Mouse (Mus musculus): ENCODE results near the gene Lima1. TPM values are rescaled to one million over a fixed set of nuclear protein-coding genes. Genes with fewer than 3 reads are reported as not detected.
"Not testable (repeated sequence)": the region's sequence is repeated elsewhere in the genome, so short reads cannot be mapped to it uniquely, and the experiment has no call there.

Lima1 gene
- polyA plus RNA-seq, 1 experiment from 2014 or later, result 14.5 TPM

GRCm38 (mm10) chr15:99833648-99834454 is 41.4 kb downstream of the Lima1 start:
- ATAC-seq (ENCODE audit: low FRiP score), result no peak
- Histone ChIP-seq H3K4me3 (replicated peaks; ENCODE audit: low read length) (no peak overlapping the region), H3K4me2 (replicated peaks) (no peak overlapping the region), H3K36me3 (replicated peaks; ENCODE audit: control insufficient read depth, insufficient read depth) (no peaks in the 10 kb centered on the region), H3K9ac (no peak overlapping the region), H3K27me3 (ENCODE audit: control insufficient read depth, insufficient read depth, low read length) (no peaks in the 10 kb centered on the region), H3K27ac (no peak overlapping the region), H3K4me1 (replicated peaks; ENCODE audit: control insufficient read depth, insufficient read depth, low read length) (no peaks in the 10 kb centered on the region), H3K9me3 (ENCODE audit: control insufficient read depth, low read length) (no peaks in the 10 kb centered on the region)
- WGBS, result 84% methylated on average over 5 of the region's 5 CpGs
- no peak for DNase-seq (ENCODE audit: low spot score)

GRCm38 (mm10) chr15:99831535-99831934 is 43.7 kb downstream of the Lima1 start:
- no peak overlapping the region for H3K4me3 ChIP-seq (replicated peaks; ENCODE audit: low read length)
- DNase-seq (ENCODE audit: low spot score), result no peak
- H3K4me1 ChIP-seq (replicated peaks; ENCODE audit: control insufficient read depth, insufficient read depth, low read length), result no peaks in the 10 kb centered on the region
- H3K27me3 ChIP-seq (ENCODE audit: control insufficient read depth, insufficient read depth, low read length), result no peaks in the 10 kb centered on the region
- no peaks in the 10 kb centered on the region for H3K9me3 ChIP-seq (ENCODE audit: control insufficient read depth, low read length)
- WGBS, result 77% methylated on average over 5 of the region's 5 CpGs
- H3K36me3 ChIP-seq (replicated peaks; ENCODE audit: control insufficient read depth, insufficient read depth), result no peaks in the 10 kb centered on the region
- no peak overlapping the region for H3K27ac ChIP-seq
- no peak overlapping the region for H3K9ac ChIP-seq
- ATAC-seq (ENCODE audit: low FRiP score), result no peak
- no peak overlapping the region for H3K4me2 ChIP-seq (replicated peaks)

GRCm38 (mm10) chr15:99828061-99828460 is 47.2 kb downstream of the Lima1 start:
- H3K4me3 ChIP-seq (replicated peaks; ENCODE audit: low read length), result no peak overlapping the region
- no peak overlapping the region for H3K27ac ChIP-seq
- no peaks in the 10 kb centered on the region for H3K27me3 ChIP-seq (ENCODE audit: control insufficient read depth, insufficient read depth, low read length)
- no peak overlapping the region for H3K9ac ChIP-seq
- no peaks in the 10 kb centered on the region for H3K9me3 ChIP-seq (ENCODE audit: control insufficient read depth, low read length)
- no peaks in the 10 kb centered on the region for H3K36me3 ChIP-seq (replicated peaks; ENCODE audit: control insufficient read depth, insufficient read depth)
- ATAC-seq (ENCODE audit: low FRiP score), result no peak
- H3K4me2 ChIP-seq (replicated peaks), result no peak overlapping the region
- 82% methylated on average over 2 of the region's 2 CpGs for WGBS
- H3K4me1 ChIP-seq (replicated peaks; ENCODE audit: control insufficient read depth, insufficient read depth, low read length), result no peaks in the 10 kb centered on the region
- no peak for DNase-seq (ENCODE audit: low spot score)

GRCm38 (mm10) chr15:99826210-99826888 is 48.9 kb downstream of the Lima1 start:
- H3K27ac ChIP-seq, result no peak overlapping the region
- DNase-seq (ENCODE audit: low spot score), result no peak

GRCm38 (mm10) chr15:99825211-99825610 is 50.0 kb downstream of the Lima1 start:
- Histone ChIP-seq H3K27ac (no peak overlapping the region), H3K4me2 (replicated peaks) (no peak overlapping the region), H3K9me3 (ENCODE audit: control insufficient read depth, low read length) (no peaks in the 10 kb centered on the region), H3K9ac (no peak overlapping the region), H3K27me3 (ENCODE audit: control insufficient read depth, insufficient read depth, low read length) (no peaks in the 10 kb centered on the region), H3K4me3 (replicated peaks; ENCODE audit: low read length) (no peak overlapping the region), H3K4me1 (replicated peaks; ENCODE audit: control insufficient read depth, insufficient read depth, low read length) (no peaks in the 10 kb centered on the region), H3K36me3 (replicated peaks; ENCODE audit: control insufficient read depth, insufficient read depth) (no peaks in the 10 kb centered on the region)
- ATAC-seq (ENCODE audit: low FRiP score) (no peak), DNase-seq (ENCODE audit: low spot score) (no peak)
- 87% methylated on average over 3 of the region's 3 CpGs for WGBS

More at GRCm38 (mm10) chr15:99826210-99826888, 48.9 kb downstream of the Lima1 start:
- H3K4me2 ChIP-seq (replicated peaks), result no peak overlapping the region
- 48% methylated on average over 8 of the region's 8 CpGs for WGBS
- no peak overlapping the region for H3K9ac ChIP-seq
- no peaks in the 10 kb centered on the region for H3K36me3 ChIP-seq (replicated peaks; ENCODE audit: control insufficient read depth, insufficient read depth)
- no peak overlapping the region for H3K4me3 ChIP-seq (replicated peaks; ENCODE audit: low read length)
- no peaks in the 10 kb centered on the region for H3K9me3 ChIP-seq (ENCODE audit: control insufficient read depth, low read length)
- no peaks in the 10 kb centered on the region for H3K4me1 ChIP-seq (replicated peaks; ENCODE audit: control insufficient read depth, insufficient read depth, low read length)
- ATAC-seq (ENCODE audit: low FRiP score), result no peak
- H3K27me3 ChIP-seq (ENCODE audit: control insufficient read depth, insufficient read depth, low read length), result no peaks in the 10 kb centered on the region

GRCm38 (mm10) chr15:99823322-99823898 is 51.8 kb downstream of the Lima1 start:
- Histone ChIP-seq H3K36me3 (replicated peaks; ENCODE audit: control insufficient read depth, insufficient read depth) (no peaks in the 10 kb centered on the region), H3K4me2 (replicated peaks) (no peak overlapping the region), H3K27me3 (ENCODE audit: control insufficient read depth, insufficient read depth, low read length) (no peaks in the 10 kb centered on the region), H3K9ac (no peak overlapping the region), H3K27ac (no peak overlapping the region), H3K4me1 (replicated peaks; ENCODE audit: control insufficient read depth, insufficient read depth, low read length) (peaks cover 10% of the 10 kb centered on the region), H3K4me3 (replicated peaks; ENCODE audit: low read length) (no peak overlapping the region), H3K9me3 (ENCODE audit: control insufficient read depth, low read length) (no peaks in the 10 kb centered on the region)
- ATAC-seq (ENCODE audit: low FRiP score) (no peak), DNase-seq (ENCODE audit: low spot score) (no peak)
- 73% methylated on average over 8 of the region's 8 CpGs for WGBS

GRCm38 (mm10) chr15:99822501-99822900 is 52.8 kb downstream of the Lima1 start:
- H3K27ac ChIP-seq; H3K9me3 ChIP-seq (ENCODE audit: control insufficient read depth, low read length); H3K27me3 ChIP-seq (ENCODE audit: control insufficient read depth, insufficient read depth, low read length); H3K9ac ChIP-seq; DNase-seq (ENCODE audit: low spot score); H3K36me3 ChIP-seq (replicated peaks; ENCODE audit: control insufficient read depth, insufficient read depth); H3K4me3 ChIP-seq (replicated peaks; ENCODE audit: low read length); H3K4me2 ChIP-seq (replicated peaks); ATAC-seq (ENCODE audit: low FRiP score): not testable (repeated sequence)
- 81% methylated on average over 13 of the region's 13 CpGs for WGBS
- peaks cover 17% of the 10 kb centered on the region for H3K4me1 ChIP-seq (replicated peaks; ENCODE audit: control insufficient read depth, insufficient read depth, low read length)

- Histone ChIP-seq H3K27ac (peak overlapping the region; percentile 78), H3K27me3 (ENCODE audit: control insufficient read depth, insufficient read depth, low read length) (no peaks in the 10 kb centered on the region), H3K4me1 (replicated peaks; ENCODE audit: control insufficient read depth, insufficient read depth, low read length) (peaks cover 17% of the 10 kb centered on the region), H3K4me3 (replicated peaks; ENCODE audit: low read length) (peak overlapping the region; percentile 21), H3K9me3 (ENCODE audit: control insufficient read depth, low read length) (no peaks in the 10 kb centered on the region), H3K36me3 (replicated peaks; ENCODE audit: control insufficient read depth, insufficient read depth) (no peaks in the 10 kb centered on the region), H3K9ac (peak overlapping the region; percentile 49; the same call in 1 of the 2 replicates), H3K4me2 (replicated peaks) (peak overlapping the region; percentile 27)
- DNase-seq (ENCODE audit: low spot score) (no peak), ATAC-seq (ENCODE audit: low FRiP score) (no peak)
- WGBS, result 64% methylated on average over 14 of the region's 14 CpGs
Observed at GRCm38 (mm10) chr15:99819621-99820279, 55.5 kb downstream of the Lima1 start.

GRCm38 (mm10) chr15:99819109-99819440 is 56.2 kb downstream of the Lima1 start:
- WGBS, result 35% methylated on average over 6 of the region's 6 CpGs
- peak overlapping the region; percentile 21 for H3K4me3 ChIP-seq (replicated peaks; ENCODE audit: low read length)
- no peak for DNase-seq (ENCODE audit: low spot score)
- H3K9me3 ChIP-seq (ENCODE audit: control insufficient read depth, low read length), result no peaks in the 10 kb centered on the region
- no peak for ATAC-seq (ENCODE audit: low FRiP score)
- peak overlapping the region; percentile 49 for H3K9ac ChIP-seq
- peaks cover 17% of the 10 kb centered on the region for H3K4me1 ChIP-seq (replicated peaks; ENCODE audit: control insufficient read depth, insufficient read depth, low read length)
- H3K36me3 ChIP-seq (replicated peaks; ENCODE audit: control insufficient read depth, insufficient read depth), result no peaks in the 10 kb centered on the region
- peak overlapping the region; percentile 78 for H3K27ac ChIP-seq
- no peaks in the 10 kb centered on the region for H3K27me3 ChIP-seq (ENCODE audit: control insufficient read depth, insufficient read depth, low read length)
- H3K4me2 ChIP-seq (replicated peaks), result peak overlapping the region; percentile 27
